Mouse (Mus musculus): ENCODE measurements around the gene Ogt. TPM values are rescaled to one million over a fixed set of nuclear protein-coding genes. Genes with fewer than 3 reads are reported as not detected.

Gene Ogt
- polyA plus RNA-seq, 1 experiment from 2014 or later: 144 TPM

- H3K9me3 ChIP-seq (replicated peaks): peaks cover 16% of the 10 kb centered on the region
- DNase-seq (ENCODE audit: low spot score): no peak
- 94% methylated on average over 27 of the region's 27 CpGs for WGBS
- H3K4me1 ChIP-seq: no peaks in the 10 kb centered on the region
- H3K27me3 ChIP-seq (ENCODE audit: low read depth, poor library complexity, severe bottlenecking): peaks cover 25% of the 10 kb centered on the region; the same call in 1 of the 2 replicates
- H3K27ac ChIP-seq: no peak overlapping the region
- H3K4me3 ChIP-seq: no peak overlapping the region
- H3K36me3 ChIP-seq: no peaks in the 10 kb centered on the region
Observed at GRCm38 (mm10) chrX:101695686-101696085, 55.8 kb downstream of the Ogt start.

GRCm38 (mm10) chrX:101697537-101697936, 57.7 kb downstream of the Ogt start:
- Histone ChIP-seq H3K27ac (no peak overlapping the region), H3K36me3 (no peaks in the 10 kb centered on the region), H3K4me1 (no peaks in the 10 kb centered on the region), H3K4me3 (no peak overlapping the region), H3K27me3 (ENCODE audit: low read depth, poor library complexity, severe bottlenecking) (peaks cover 27% of the 10 kb centered on the region; the same call in 1 of the 2 replicates), H3K9me3 (replicated peaks) (peaks cover 16% of the 10 kb centered on the region)
- DNase-seq (ENCODE audit: low spot score): no peak
- WGBS: 71% methylated on average over 52 of the region's 54 CpGs

GRCm38 (mm10) chrX:101698232-101698631, 58.4 kb downstream of the Ogt start:
- H3K36me3 ChIP-seq: no peaks in the 10 kb centered on the region
- WGBS: 62% methylated on average over 23 of the region's 23 CpGs
- H3K4me1 ChIP-seq: no peaks in the 10 kb centered on the region
- H3K4me3 ChIP-seq: no peak overlapping the region
- no peak for DNase-seq (ENCODE audit: low spot score)
- H3K27me3 ChIP-seq (ENCODE audit: low read depth, poor library complexity, severe bottlenecking): peaks cover 28% of the 10 kb centered on the region
- no peak overlapping the region for H3K27ac ChIP-seq
- peaks cover 16% of the 10 kb centered on the region for H3K9me3 ChIP-seq (replicated peaks)

- H3K36me3 ChIP-seq: no peaks in the 10 kb centered on the region
- H3K27ac ChIP-seq: no peak overlapping the region
- H3K27me3 ChIP-seq (ENCODE audit: low read depth, poor library complexity, severe bottlenecking): peaks cover 58% of the 10 kb centered on the region
- H3K4me1 ChIP-seq: no peaks in the 10 kb centered on the region
- H3K4me3 ChIP-seq: no peak overlapping the region
- DNase-seq (ENCODE audit: low spot score): no peak
- 86% methylated on average over 7 of the region's 7 CpGs for WGBS
- no peaks in the 10 kb centered on the region for H3K9me3 ChIP-seq (replicated peaks)
Observed at GRCm38 (mm10) chrX:101705111-101705510, 65.3 kb downstream of the Ogt start.

GRCm38 (mm10) chrX:101720401-101720800, 80.5 kb downstream of the Ogt start:
- no peak overlapping the region for H3K4me3 ChIP-seq
- peaks cover 90% of the 10 kb centered on the region for H3K27me3 ChIP-seq (ENCODE audit: low read depth, poor library complexity, severe bottlenecking)
- WGBS: 68% methylated on average over 1 of the region's 1 CpGs
- no peak overlapping the region for H3K27ac ChIP-seq
- H3K9me3 ChIP-seq (replicated peaks): no peaks in the 10 kb centered on the region
- no peaks in the 10 kb centered on the region for H3K4me1 ChIP-seq
- H3K36me3 ChIP-seq: no peaks in the 10 kb centered on the region
- DNase-seq (ENCODE audit: low spot score): no peak

- DNase-seq (ENCODE audit: low spot score): no peak
- no peak overlapping the region for H3K27ac ChIP-seq
- H3K36me3 ChIP-seq: no peaks in the 10 kb centered on the region
- H3K4me3 ChIP-seq: no peak overlapping the region
- no peaks in the 10 kb centered on the region for H3K9me3 ChIP-seq (replicated peaks)
- H3K27me3 ChIP-seq (ENCODE audit: low read depth, poor library complexity, severe bottlenecking): peaks cover 82% of the 10 kb centered on the region
- no peaks in the 10 kb centered on the region for H3K4me1 ChIP-seq
Observed at GRCm38 (mm10) chrX:101730010-101730409, 90.2 kb downstream of the Ogt start.

- Histone ChIP-seq H3K4me1 (no peaks in the 10 kb centered on the region), H3K27me3 (ENCODE audit: low read depth, poor library complexity, severe bottlenecking) (peaks cover 85% of the 10 kb centered on the region), H3K9me3 (replicated peaks) (no peaks in the 10 kb centered on the region), H3K36me3 (no peaks in the 10 kb centered on the region), H3K4me3 (no peak overlapping the region), H3K27ac (no peak overlapping the region)
- 79% methylated on average over 12 of the region's 12 CpGs for WGBS
- DNase-seq (ENCODE audit: low spot score): no peak
Observed at GRCm38 (mm10) chrX:101732644-101733043, 92.8 kb downstream of the Ogt start.

- H3K27ac ChIP-seq: no peak overlapping the region
- DNase-seq (ENCODE audit: low spot score): no peak
- H3K27me3 ChIP-seq (ENCODE audit: low read depth, poor library complexity, severe bottlenecking): peaks cover 87% of the 10 kb centered on the region
- no peak overlapping the region for H3K4me3 ChIP-seq
- no peaks in the 10 kb centered on the region for H3K4me1 ChIP-seq
- no peaks in the 10 kb centered on the region for H3K36me3 ChIP-seq
- H3K9me3 ChIP-seq (replicated peaks): no peaks in the 10 kb centered on the region
- 86% methylated on average over 3 of the region's 3 CpGs for WGBS
Observed at GRCm38 (mm10) chrX:101733288-101733687, 93.4 kb downstream of the Ogt start.

- Histone ChIP-seq H3K4me1 (no peaks in the 10 kb centered on the region), H3K27ac (no peak within 1 kb of the TSS), H3K27me3 (ENCODE audit: low read depth, poor library complexity, severe bottlenecking) (peaks cover 92% of the 10 kb centered on the region), H3K4me3 (no peak within 1 kb of the TSS), H3K36me3 (no peaks in the 10 kb centered on the region), H3K9me3 (replicated peaks) (no peaks in the 10 kb centered on the region)
- DNase-seq (ENCODE audit: low spot score): no peak
- WGBS: 84% methylated on average over 11 of the region's 11 CpGs
Observed at GRCm38 (mm10) chrX:101733828-101734319, 94.0 kb downstream of the Ogt start, which contains the start of gene Cxcr3. Gene Cxcr3 (minus strand): TSS chrX:101734269.

Other genes starting within 250 kb of the Ogt start
- 23.0 and 30.8 TPM in 2 replicates for gene Zmym3, start 219.2 kb upstream of the Ogt start, polyA plus RNA-seq (2016; fragmentation: Nextera tagmentation; extraction: Ambion mirVana)
- gene Nono, start 210.7 kb upstream of the Ogt start, polyA plus RNA-seq (2016; fragmentation: Nextera tagmentation; extraction: Ambion mirVana): 627 and 644 TPM in 2 replicates
- 2.2 and 2.9 TPM in 2 replicates for gene Itgb1bp2, start 191.0 kb upstream of the Ogt start, polyA plus RNA-seq (2016; fragmentation: Nextera tagmentation; extraction: Ambion mirVana)
- gene Taf1, start 107.3 kb upstream of the Ogt start, polyA plus RNA-seq (2016; fragmentation: Nextera tagmentation; extraction: Ambion mirVana): 20.0 and 23.8 TPM in 2 replicates
- gene Cxcr3, start 94.2 kb downstream of the Ogt start, polyA plus RNA-seq (2016; fragmentation: Nextera tagmentation; extraction: Ambion mirVana): 0.09 and 0.13 TPM in 2 replicates
- gene Gm4779, start 154.4 kb downstream of the Ogt start, polyA plus RNA-seq (2016; fragmentation: Nextera tagmentation; extraction: Ambion mirVana): 0.15 and 0.18 TPM in 2 replicates
- gene 8030474K03Rik, start 154.6 kb downstream of the Ogt start, polyA plus RNA-seq (2016; fragmentation: Nextera tagmentation; extraction: Ambion mirVana): 0.08 and 0.29 TPM in 2 replicates
- 19.7 and 21.4 TPM in 2 replicates for gene Nhsl2, start 209.3 kb downstream of the Ogt start, polyA plus RNA-seq (2016; fragmentation: Nextera tagmentation; extraction: Ambion mirVana)